Mouse (Mus musculus) olfactory bulb, adult 2 months (tissue): ENCODE results near the gene Gkap1. TPM values are rescaled to one million over a fixed set of nuclear protein-coding genes. Genes with fewer than 3 reads are reported as not detected.

Source experiments
- H3K27ac ChIP-seq: fragments of 200-500 bp; 2 replicates; pipeline ENCODE4 v1.5.1; 2012; ENCODE audit warnings: low read depth, low read length; ENCODE audit not compliant: insufficient read depth
- H3K4me1 ChIP-seq: fragments of 200-500 bp; 2 replicates; pipeline ENCODE4 v1.6.1; 2012; ENCODE audit warnings: low read length; ENCODE audit not compliant: control insufficient read depth, insufficient read depth
- H3K4me3 ChIP-seq: fragments of 200-500 bp; 2 replicates; pipeline ENCODE4 v1.5.1; 2012; ENCODE audit warnings: mild to moderate bottlenecking, low read depth, low read length, moderate library complexity; ENCODE audit not compliant: insufficient read depth
- CTCF ChIP-seq: fragments of 200-500 bp; IDR thresholded peaks from 2 replicates; pipeline ENCODE4 v1.5.1; 2012; ENCODE audit warnings: low read depth, mild to moderate bottlenecking, low read length, moderate library complexity; ENCODE audit not compliant: insufficient read depth
- POLR2A ChIP-seq: fragments of 200-500 bp; IDR thresholded peaks from 2 replicates; pipeline ENCODE4 v1.6.1; 2012; ENCODE audit warnings: mild to moderate bottlenecking, low read depth, low read length, moderate library complexity; ENCODE audit not compliant: insufficient read depth
- WGBS: fragments of 180-500 bp; shearing (Covaris S2); methylation state at CpG from one replicate; pipeline ENCODE4 v1.1.7; 2018; 5-methylcytosine and 5-hydroxymethylcytosine counted together
- polyA plus RNA-seq: library from polyadenylated mRNA; stranded (reverse); fragments of >200 nt; gene quantifications from 2 replicates; pipeline ENCODE4 v1.2.4, GENCODE M21; 2012; ENCODE audit warnings: low replicate concordance; ENCODE audit not compliant: missing spikeins, insufficient read depth, insufficient read length

Gene Gkap1
- polyA plus RNA-seq, result not detected in 2 replicates

DNA sequence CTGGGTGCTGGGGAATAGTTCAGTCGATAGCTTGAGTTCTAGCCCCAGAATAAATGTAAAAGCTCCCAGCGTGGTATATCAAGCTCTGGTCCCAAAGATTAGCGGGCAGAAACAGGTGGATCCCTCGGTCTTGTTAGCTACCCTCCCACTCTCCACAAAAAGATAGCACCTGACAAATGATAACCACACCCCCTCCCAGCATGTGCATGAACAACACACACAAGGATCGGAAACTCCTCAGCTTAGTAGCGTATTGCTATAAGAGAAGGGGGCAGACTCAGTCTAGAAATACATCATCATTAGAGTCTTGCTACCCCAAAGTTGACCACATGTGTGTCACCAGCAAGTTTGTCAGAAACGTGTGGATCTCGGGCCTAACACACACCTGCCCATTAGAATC is at the start of gene Gkap1:
Gene Gkap1, minus strand, starts transcription at position 101 of the 400 bp plus-strand sequence.
- no peak for TF ChIP-seq CTCF
- Histone ChIP-seq H3K4me3 (peak within 1 kb of the TSS; percentile 93), H3K27ac (no peak within 1 kb of the TSS), H3K4me1 (peaks cover 7% of the 10 kb centered on the region)
- WGBS, result 79% methylated on average over 8 of the region's 8 CpGs

DNA sequence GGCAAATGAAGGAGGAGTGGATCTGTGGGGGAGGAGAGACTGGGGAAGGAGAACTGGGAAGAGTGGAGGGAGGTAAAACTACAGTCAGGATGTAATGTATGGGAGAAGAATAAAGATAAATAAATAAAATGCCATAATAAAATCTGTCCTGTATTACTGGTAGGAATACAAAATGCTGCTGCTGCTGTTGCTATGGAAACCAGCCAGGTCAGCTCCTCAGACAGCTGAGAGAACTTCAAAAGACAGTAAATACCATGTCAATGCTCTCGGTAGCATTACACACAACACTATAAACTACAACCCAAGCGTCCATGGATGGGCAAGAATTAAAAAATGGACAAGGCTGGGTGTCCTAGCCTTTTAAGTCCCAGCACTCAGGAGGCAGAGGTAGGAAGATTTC is 42.3 kb upstream of the Gkap1 start:
- H3K4me1 ChIP-seq, result no peaks in the 10 kb centered on the region
- 74% methylated on average over 2 of the region's 2 CpGs for WGBS
- H3K4me3 ChIP-seq, result no peak overlapping the region
- TF ChIP-seq CTCF, result no peak
- no peak overlapping the region for H3K27ac ChIP-seq

DNA sequence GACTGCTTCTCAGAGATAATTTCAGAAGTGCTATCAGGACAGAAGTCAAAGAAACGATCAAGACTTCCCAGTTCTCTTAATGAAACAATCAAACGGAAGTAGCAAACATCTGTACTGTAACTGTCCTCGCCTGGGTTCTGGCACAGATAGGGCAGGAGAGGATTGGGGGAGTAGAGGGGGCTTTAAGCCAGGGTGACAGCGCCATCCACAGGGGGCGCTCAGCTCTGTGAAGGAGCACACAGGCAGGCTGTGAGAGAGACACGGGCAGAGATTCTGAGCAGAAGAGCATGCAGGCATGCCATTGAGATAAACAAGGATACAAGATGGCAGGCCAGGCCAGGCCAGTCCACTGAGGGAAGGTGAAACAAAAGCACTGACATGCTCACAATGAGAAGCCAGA is 39.5 kb upstream of the Gkap1 start:
- Histone ChIP-seq H3K4me1 (no peaks in the 10 kb centered on the region), H3K4me3 (no peak overlapping the region), H3K27ac (no peak overlapping the region)
- TF ChIP-seq CTCF (no peak), POLR2A (no peak)
- 72% methylated on average over 6 of the region's 6 CpGs for WGBS

DNA sequence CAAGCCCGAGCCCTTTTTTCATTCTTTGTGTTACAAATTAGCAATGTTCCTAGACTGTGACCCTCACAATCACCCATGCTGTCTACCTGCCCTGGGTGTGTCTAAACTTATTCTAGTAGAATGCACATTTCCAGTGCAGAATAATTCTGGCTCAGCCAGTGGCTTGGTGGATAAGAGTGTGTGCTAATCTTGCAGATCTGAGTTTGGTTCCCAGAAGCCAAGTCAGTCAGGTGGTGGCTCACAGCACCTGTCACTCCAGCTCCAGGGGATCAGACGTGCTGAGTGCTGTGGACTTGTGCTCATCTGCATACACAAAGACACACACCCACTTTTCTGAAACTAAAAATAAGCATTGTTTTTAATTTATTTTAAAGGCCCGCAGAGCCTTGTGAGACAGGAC is 38.3 kb upstream of the Gkap1 start:
- Histone ChIP-seq H3K4me3 (no peak overlapping the region), H3K4me1 (no peaks in the 10 kb centered on the region), H3K27ac (no peak overlapping the region)
- TF ChIP-seq POLR2A, result no peak
- TF ChIP-seq CTCF, result no peak
- 83% methylated on average over 3 of the region's 3 CpGs for WGBS

DNA sequence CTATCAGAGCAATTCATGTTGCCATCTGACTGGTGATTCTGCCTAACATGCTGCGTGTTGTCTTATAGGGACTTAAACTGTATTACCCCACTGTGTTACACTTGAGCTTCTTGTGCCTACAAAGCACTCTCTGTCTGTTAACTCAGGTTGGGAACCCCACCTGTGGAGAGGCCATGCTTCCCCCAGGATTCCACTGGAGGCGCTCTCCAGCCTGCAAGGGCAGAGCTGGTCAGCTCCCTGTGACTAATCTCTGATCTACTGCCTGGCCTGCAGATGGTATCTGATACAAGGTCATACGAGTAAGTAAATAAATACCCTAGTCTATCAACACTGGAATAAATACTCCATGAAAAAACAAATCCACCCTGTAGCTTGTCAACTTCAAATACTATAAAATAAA is 35.9 kb upstream of the Gkap1 start:
- 79% methylated on average over 3 of the region's 3 CpGs for WGBS
- Histone ChIP-seq H3K4me3 (no peak overlapping the region), H3K4me1 (no peaks in the 10 kb centered on the region), H3K27ac (no peak overlapping the region)
- TF ChIP-seq CTCF (no peak), POLR2A (no peak)

DNA sequence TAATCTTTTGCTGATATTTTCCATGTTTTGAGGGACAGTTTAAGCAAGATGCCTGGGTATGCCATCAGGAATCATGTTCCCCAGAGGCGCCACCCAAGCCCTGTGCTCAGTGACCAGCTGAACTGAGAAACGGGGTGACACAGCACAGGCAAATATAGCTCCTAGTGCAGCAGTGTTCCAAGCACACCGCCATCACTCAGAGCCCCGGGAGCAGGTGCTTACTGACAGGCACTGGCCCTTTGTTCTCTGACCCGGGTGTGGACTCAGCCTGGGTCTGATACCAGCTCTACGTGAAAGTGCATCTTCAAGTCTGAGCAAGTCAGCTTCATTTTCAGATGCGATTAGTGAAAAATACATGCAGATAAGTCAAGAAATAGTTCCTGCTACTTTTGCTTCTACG is 34.0 kb upstream of the Gkap1 start:
- no peaks in the 10 kb centered on the region for H3K4me1 ChIP-seq
- no peak overlapping the region for H3K27ac ChIP-seq
- TF ChIP-seq POLR2A (no peak), CTCF (no peak)
- no peak overlapping the region for H3K4me3 ChIP-seq
- WGBS, result 77% methylated on average over 8 of the region's 8 CpGs

DNA sequence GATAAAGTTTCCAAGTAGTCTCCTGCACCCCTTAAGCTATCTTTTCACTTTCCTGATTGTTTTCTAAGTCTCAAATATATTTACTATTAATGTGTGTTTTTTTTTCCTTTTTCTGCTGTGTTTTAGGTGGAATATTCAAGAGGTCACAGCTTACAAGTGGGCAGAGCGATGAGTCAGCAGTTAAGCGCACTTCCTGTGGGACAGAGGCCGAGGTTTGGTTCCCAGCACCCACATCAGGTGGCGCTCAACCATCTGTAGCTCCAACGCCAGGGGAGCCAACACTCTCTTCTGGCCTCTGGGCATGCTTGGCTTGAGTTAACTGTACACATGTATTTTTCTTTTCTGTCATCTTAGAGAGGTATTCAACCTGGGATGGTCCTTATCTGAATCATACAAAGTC is 32.0 kb upstream of the Gkap1 start:
- WGBS, result 96% methylated on average over 5 of the region's 5 CpGs
- TF ChIP-seq POLR2A, result no peak
- TF ChIP-seq CTCF, result no peak
- no peaks in the 10 kb centered on the region for H3K4me1 ChIP-seq
- no peak overlapping the region for H3K4me3 ChIP-seq
- H3K27ac ChIP-seq, result no peak overlapping the region

DNA sequence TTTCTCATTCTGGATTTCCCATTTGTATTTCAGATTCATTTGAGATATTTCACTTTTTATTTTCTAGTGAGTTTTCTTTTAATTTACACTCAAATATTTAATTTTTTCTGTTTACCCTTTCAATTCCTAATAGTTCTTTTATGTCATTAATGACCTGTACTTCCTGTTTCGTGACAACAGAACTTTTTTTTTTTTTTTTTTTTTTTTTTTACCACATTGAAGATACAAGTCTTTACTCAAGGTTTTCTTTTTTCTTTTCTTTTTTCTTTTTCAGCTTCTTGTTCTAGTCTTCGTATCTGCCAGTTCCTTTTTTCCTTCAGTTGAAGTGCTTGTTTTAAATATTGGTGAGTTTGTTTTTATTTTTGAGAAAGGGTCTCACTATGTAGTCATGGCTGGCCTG is 29.7 kb upstream of the Gkap1 start:
- Histone ChIP-seq H3K4me3 (no peak overlapping the region), H3K4me1 (no peaks in the 10 kb centered on the region), H3K27ac (no peak overlapping the region)
- 97% methylated on average over 2 of the region's 2 CpGs for WGBS
- no peak for TF ChIP-seq POLR2A
- no peak for TF ChIP-seq CTCF

DNA sequence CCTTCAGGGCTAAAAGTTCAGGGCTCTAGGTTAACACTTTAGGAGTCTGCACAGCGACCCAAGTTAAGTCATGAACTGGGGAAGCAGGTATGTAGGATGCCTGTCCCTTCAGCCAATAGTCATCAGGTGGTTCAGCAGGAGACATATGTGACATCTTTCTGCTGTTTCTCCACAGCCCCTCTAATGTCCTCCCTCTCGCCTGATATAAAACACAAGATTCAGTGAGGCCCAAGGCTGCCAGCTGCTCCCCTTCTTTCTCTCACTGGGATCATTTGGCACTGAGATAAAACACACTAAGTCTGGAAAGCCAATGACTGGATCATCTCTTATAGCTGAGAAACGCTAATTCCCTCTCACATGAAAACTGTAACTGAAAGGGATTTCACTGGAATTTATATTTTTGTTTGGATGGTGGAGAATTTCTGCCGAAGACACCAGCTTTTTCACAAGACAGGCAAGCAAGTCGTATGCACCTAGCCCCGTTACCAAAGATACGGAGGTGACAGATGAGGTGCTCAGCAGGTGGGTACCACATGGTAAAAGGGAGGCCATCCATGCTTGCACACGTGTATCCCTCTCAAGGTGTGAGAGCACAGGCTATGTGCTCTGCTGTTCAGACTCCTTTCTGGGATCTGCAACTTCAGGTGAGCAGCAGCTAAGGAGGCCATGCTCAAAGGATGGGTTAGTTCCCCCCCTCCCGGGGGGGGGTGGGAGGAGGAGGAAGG is 27.1 kb upstream of the Gkap1 start:
- H3K4me1 ChIP-seq, result no peaks in the 10 kb centered on the region
- TF ChIP-seq POLR2A (no peak), CTCF (no peak)
- 84% methylated on average over 9 of the region's 9 CpGs for WGBS
- no peak overlapping the region for H3K4me3 ChIP-seq
- no peak overlapping the region for H3K27ac ChIP-seq

DNA sequence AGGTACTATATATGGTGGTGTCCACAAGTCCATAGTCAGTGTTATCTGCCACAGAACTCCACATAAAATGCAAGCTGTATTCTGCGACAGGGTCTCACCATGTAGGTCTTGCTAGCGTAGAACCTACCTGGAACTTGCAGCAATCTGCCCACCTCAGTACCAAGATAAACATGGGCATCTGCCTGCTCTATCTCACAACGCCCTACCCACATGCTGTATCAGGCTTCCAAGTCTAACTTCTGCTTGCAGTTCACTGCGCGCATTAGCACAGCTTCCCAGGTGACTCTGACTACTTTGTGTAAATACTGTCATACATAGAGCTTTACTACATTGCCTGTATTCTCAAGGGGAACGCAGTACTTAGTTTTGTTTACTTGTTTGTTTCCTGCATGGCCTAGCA is 26.5 kb upstream of the Gkap1 start:
- no peaks in the 10 kb centered on the region for H3K4me1 ChIP-seq
- no peak overlapping the region for H3K27ac ChIP-seq
- no peak overlapping the region for H3K4me3 ChIP-seq
- TF ChIP-seq POLR2A (no peak), CTCF (no peak)
- 98% methylated on average over 6 of the region's 6 CpGs for WGBS
